Comparison of ENCODE assay signal across 3 mouse cellular contexts in the genomic region with DNA sequence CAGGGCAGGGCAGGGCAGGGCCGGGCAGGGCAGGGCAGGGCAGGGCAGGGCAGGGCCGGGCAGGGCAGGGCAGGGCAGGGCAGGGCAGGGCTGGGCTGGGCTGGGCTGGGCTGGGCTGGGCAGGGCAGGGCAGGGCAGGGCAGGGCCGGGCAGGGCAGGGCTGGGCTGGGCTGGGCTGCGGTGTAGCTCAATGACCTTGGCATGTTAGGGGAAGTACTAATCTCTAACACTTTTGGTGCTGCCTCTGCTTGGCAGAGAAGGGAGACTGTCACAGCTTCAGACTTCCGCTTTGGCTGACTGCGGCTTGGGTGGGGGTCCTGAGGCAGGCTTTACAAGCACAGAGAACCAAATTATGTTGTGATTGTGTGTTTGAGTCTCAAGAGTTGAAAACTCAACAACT. TPM values are rescaled to one million over a fixed set of nuclear protein-coding genes. Genes with fewer than 3 reads are reported as not detected.
"Had no signal": no experiment of that assay in that cellular context is flagged by ENCODE, and none has a peak within 500 bp of the region (broad histone marks: within the 10 kb centered on the region; RNA-seq: fewer than 3 reads in every experiment).

No protein-coding gene starts in this region.

RNA-seq across cellular contexts. Expression of a gene that starts 50.7 kb away (rescaled TPM):
- total RNA-seq: monocyte, adult 5-6 weeks; neutrophil, adult 5-6 weeks had no signal
- polyA plus RNA-seq: macrophage had no signal
